ENCODE assay signal across 8 mouse cellular contexts in the genomic region with DNA sequence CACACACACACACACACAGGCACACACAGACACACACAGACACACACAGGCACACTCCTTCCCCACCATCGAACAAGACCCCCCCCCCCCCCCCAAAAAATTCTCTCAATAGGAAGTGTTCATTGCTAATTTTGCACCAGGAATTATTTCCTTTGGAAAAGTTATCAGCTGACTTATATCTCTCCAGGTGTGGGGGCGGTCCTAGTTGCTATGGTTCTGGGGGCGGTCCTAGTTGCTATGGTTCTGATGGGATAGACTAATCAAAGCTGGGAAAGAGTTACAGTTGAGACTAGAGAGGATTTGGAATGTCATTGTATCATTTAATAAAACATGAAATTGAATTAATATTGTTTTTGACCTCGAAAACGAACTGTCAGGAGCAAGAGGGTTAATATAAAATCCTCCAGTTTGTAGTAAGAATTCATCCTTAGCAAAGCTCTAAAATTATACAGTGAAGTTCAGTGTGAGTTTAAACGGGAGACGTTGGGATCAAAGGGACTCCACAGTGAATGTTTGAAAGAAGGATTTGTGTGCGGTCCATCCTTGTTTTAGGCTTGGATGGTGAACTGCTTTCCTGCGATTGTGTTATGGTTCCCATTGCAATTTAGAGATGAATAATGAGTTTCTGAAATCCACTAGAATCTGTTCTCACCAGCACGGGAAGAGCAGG. TPM values are rescaled to one million over a fixed set of nuclear protein-coding genes. Genes with fewer than 3 reads are reported as not detected.
DNase-seq lines count a peak whose midpoint lies in the region; ATAC-seq lines count a peak whose summit lies in the region.

No protein-coding gene starts in this region.

- peak; percentile 27 to 40 for DNase-seq in kidney, postnatal 4 days
- no peak for DNase-seq in kidney, postnatal 25 days
- no peak for DNase-seq in cerebellum, adult 11 months
- no peak for DNase-seq in urinary bladder, adult 18-20 months (ENCODE audit: low spot score in 2 of 2)

- H3K9me3 ChIP-seq in embryonic facial prominence, embryonic 12.5 days, result no peaks in the 10 kb centered on the region
- H3K9me3 ChIP-seq in hindbrain, embryonic 16.5 days (ENCODE audit: control insufficient read depth, low read length), result no peaks in the 10 kb centered on the region
- H3K9me3 ChIP-seq in midbrain, embryonic 16.5 days (replicated peaks; ENCODE audit: control insufficient read depth, low read length, poor library complexity, severe bottlenecking), result no peaks in the 10 kb centered on the region

- H3K9ac ChIP-seq in embryonic facial prominence, embryonic 12.5 days, result peak overlapping the region; percentile 33; the same call in 1 of the 2 replicates
- H3K9ac ChIP-seq in hindbrain, embryonic 16.5 days (ENCODE audit: low read depth, low read length), result peak overlapping the region; percentile 63
- peak overlapping the region; percentile 45 for H3K9ac ChIP-seq in midbrain, embryonic 16.5 days (ENCODE audit: low read depth, low read length)

- ATAC-seq in embryonic facial prominence, embryonic 12.5 days (ENCODE audit: insufficient number of reproducible peaks, insufficient read depth, low FRiP score, low TSS enrichment), result no peak
- 0 out of 2 replicates have a peak, but pooled peaks have one; percentile 43 for ATAC-seq in hindbrain, embryonic 16.5 days
- peak; percentile 15 for ATAC-seq in midbrain, embryonic 16.5 days
- no peak for ATAC-seq in erythroid progenitor cell, adult 5-6 weeks (replicated peaks; ENCODE audit: low FRiP score, poor library complexity, severe bottlenecking)

- H3K27ac ChIP-seq in embryonic facial prominence, embryonic 12.5 days, result no peak overlapping the region
- peak overlapping the region; percentile 39; the same call in 1 of the 2 replicates for H3K27ac ChIP-seq in hindbrain, embryonic 16.5 days (ENCODE audit: low read depth, low read length)
- peak overlapping the region; percentile 40 for H3K27ac ChIP-seq in midbrain, embryonic 16.5 days (ENCODE audit: low read length)

- H3K4me2 ChIP-seq in embryonic facial prominence, embryonic 12.5 days (replicated peaks), result peak overlapping the region; percentile 56
- peak overlapping the region; percentile 70 for H3K4me2 ChIP-seq in hindbrain, embryonic 16.5 days (ENCODE audit: low read length)
- H3K4me2 ChIP-seq in midbrain, embryonic 16.5 days (ENCODE audit: low read length), result peak overlapping the region; percentile 48

- 35% methylated on average over 10 of the region's 10 CpGs for WGBS in embryonic facial prominence, embryonic 12.5 days
- whole genome bisulfite sequencing in hindbrain, embryonic 16.5 days, result 33% methylated on average over 10 of the region's 10 CpGs
- 31% methylated on average over 10 of the region's 10 CpGs for WGBS in midbrain, embryonic 16.5 days

- 0 out of 2 replicates have a peak, but pooled peaks cover 2% of the 10 kb centered on the region for H3K27me3 ChIP-seq in embryonic facial prominence, embryonic 12.5 days
- H3K27me3 ChIP-seq in hindbrain, embryonic 16.5 days (replicated peaks; ENCODE audit: control insufficient read depth, insufficient read depth, low read length), result no peaks in the 10 kb centered on the region
- no peaks in the 10 kb centered on the region for H3K27me3 ChIP-seq in midbrain, embryonic 16.5 days (ENCODE audit: control insufficient read depth, insufficient read depth, low read depth, low read length)

- H3K36me3 ChIP-seq in embryonic facial prominence, embryonic 12.5 days, result no peaks in the 10 kb centered on the region
- no peaks in the 10 kb centered on the region for H3K36me3 ChIP-seq in hindbrain, embryonic 16.5 days (ENCODE audit: control insufficient read depth, insufficient read depth, low read length)
- no peaks in the 10 kb centered on the region for H3K36me3 ChIP-seq in midbrain, embryonic 16.5 days (ENCODE audit: control insufficient read depth, insufficient read depth, low read length)

- peak overlapping the region; percentile 27 for H3K4me3 ChIP-seq in embryonic facial prominence, embryonic 12.5 days
- peak overlapping the region; percentile 42 for H3K4me3 ChIP-seq in hindbrain, embryonic 16.5 days (ENCODE audit: low read length)
- peak overlapping the region; percentile 32 for H3K4me3 ChIP-seq in midbrain, embryonic 16.5 days (ENCODE audit: low read depth, low read length)

- peaks cover 3% of the 10 kb centered on the region; the same call in 1 of the 2 replicates for H3K4me1 ChIP-seq in embryonic facial prominence, embryonic 12.5 days
- peaks cover 7% of the 10 kb centered on the region; the same call in 1 of the 2 replicates for H3K4me1 ChIP-seq in hindbrain, embryonic 16.5 days (ENCODE audit: control insufficient read depth, insufficient read depth, low read depth, low read length)
- H3K4me1 ChIP-seq in midbrain, embryonic 16.5 days (ENCODE audit: control insufficient read depth, insufficient read depth, low read length), result peaks cover 6% of the 10 kb centered on the region; the same call in 1 of the 2 replicates

RNA-seq across cellular contexts. Expression of a gene that starts 4.0 kb away (rescaled TPM):
- not detected in 2 replicates for polyA plus RNA-seq in embryonic facial prominence, embryonic 12.5 days (2016; fragmentation: Nextera tagmentation; extraction: Ambion mirVana)
- polyA plus RNA-seq in hindbrain, embryonic 16.5 days (2015; fragmentation: Nextera tagmentation; extraction: Ambion mirVana), result not detected in 2 replicates
- not detected in 2 replicates for polyA plus RNA-seq in midbrain, embryonic 16.5 days (2015; fragmentation: Nextera tagmentation; extraction: Ambion mirVana)
- total RNA-seq in erythroid progenitor cell, adult 5-6 weeks (2015; ENCODE audit: low replicate concordance), result not detected in 2 replicates
- not detected in 2 replicates for total RNA-seq in erythroid progenitor cell, adult 5-6 weeks (2017; ENCODE audit: low replicate concordance)

Comparison
In these comparisons a context has a peak if more than half of its experiments do, and no peak if none do; other contexts are left out.
1. DNase-seq: peak in kidney, postnatal 4 days (2 of 2); none in kidney, postnatal 25 days (0 of 2), cerebellum, adult 11 months (single experiment) and urinary bladder, adult 18-20 months (0 of 2).
2. ATAC-seq: peak in hindbrain, embryonic 16.5 days (single experiment) and midbrain, embryonic 16.5 days (single experiment); none in embryonic facial prominence, embryonic 12.5 days (single experiment) and erythroid progenitor cell, adult 5-6 weeks (single experiment).
3. Peak in every context shown above with its lines, with median percentiles within 50 percentile points of each other: H3K4me2 ChIP-seq, H3K4me3 ChIP-seq and H3K9ac ChIP-seq.